Mouse (Mus musculus): ENCODE results near the gene Poc5. TPM values are rescaled to one million over a fixed set of nuclear protein-coding genes. Genes with fewer than 3 reads are reported as not detected.

The Poc5 gene
- 28.9 to 31.3 TPM (median 30.1 TPM) in 4 replicates for total RNA-seq (2023)

GRCm38 (mm10) chr13:96388042-96388888 lies at the start of gene Poc5:
Poc5 (plus strand) TSS chr13:96388294.

Other genes with a start within 250 kb of the Poc5 start
- not detected in 4 replicates for gene Ankdd1b, start 82.9 kb downstream of the Poc5 start, total RNA-seq (2023)
- not detected in 4 replicates for gene Gm17622, start 102.4 kb downstream of the Poc5 start, total RNA-seq (2023)
- 10.2 to 13.5 TPM (median 13.0 TPM) in 4 replicates for gene Polk, start 154.3 kb downstream of the Poc5 start, total RNA-seq (2023)
- 71.9 to 80.3 TPM (median 75.5 TPM) in 4 replicates for gene Col4a3bp, start 154.3 kb downstream of the Poc5 start, total RNA-seq (2023)

All from B cell, adult 62 days (primary cell).